Mouse (Mus musculus): ENCODE measurements around the gene Utp20. TPM values are rescaled to one million over a fixed set of nuclear protein-coding genes. Genes with fewer than 3 reads are reported as not detected.
"Not testable (repeated sequence)": the region's sequence is repeated elsewhere in the genome, so short reads cannot be mapped to it uniquely, and the experiment has no call there.

The Utp20 gene
- polyA plus RNA-seq, 1 experiment from 2014 or later = 4.7 TPM

- 78% methylated on average over 4 of the region's 4 CpGs for WGBS (ENCODE audit: insufficient replicate concordance)
- no peak for ATAC-seq (ENCODE audit: low read depth)
- H3K36me3 ChIP-seq (ENCODE audit: control insufficient read depth, insufficient read depth) = no peaks in the 10 kb centered on the region
- H3K27ac ChIP-seq (ENCODE audit: low read length) = no peak overlapping the region
- no peaks in the 10 kb centered on the region for H3K27me3 ChIP-seq (ENCODE audit: control insufficient read depth, insufficient read depth, low read depth, low read length)
- no peak overlapping the region for H3K9ac ChIP-seq (ENCODE audit: low read depth, low read length)
- H3K4me1 ChIP-seq (ENCODE audit: control insufficient read depth, low read depth, low read length) = no peaks in the 10 kb centered on the region
- H3K4me2 ChIP-seq (ENCODE audit: low read depth, low read length) = no peak overlapping the region
- H3K9me3 ChIP-seq (replicated peaks; ENCODE audit: control insufficient read depth, low read length) = no peaks in the 10 kb centered on the region
- no peak overlapping the region for H3K4me3 ChIP-seq (ENCODE audit: low read depth, low read length)
Measured at GRCm38 (mm10) chr10:88796939-88797338, 29.7 kb downstream of the Utp20 start.

DNA sequence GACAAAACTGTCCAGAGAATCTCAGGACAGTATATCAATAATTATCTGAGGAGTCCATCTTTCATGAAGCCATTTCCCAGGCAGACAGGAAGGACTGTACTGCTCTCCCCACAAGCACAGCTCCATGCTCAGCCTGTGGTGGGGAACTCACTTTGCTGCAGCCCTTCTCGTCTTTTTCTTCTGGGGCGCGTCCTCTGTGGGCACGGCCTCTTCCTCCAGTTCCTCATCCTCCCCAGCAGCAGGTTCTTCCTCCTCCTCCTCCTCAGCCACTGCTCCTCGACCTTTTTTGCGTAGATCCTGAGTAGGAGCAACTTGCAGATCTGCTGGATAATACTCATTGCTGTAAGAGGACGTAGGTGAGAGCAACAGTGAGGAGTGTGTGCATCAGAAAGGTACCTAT, 31.4 kb downstream of the Utp20 start:
- 58% methylated on average over 7 of the region's 7 CpGs for WGBS (ENCODE audit: insufficient replicate concordance)
- Histone ChIP-seq H3K27me3 (ENCODE audit: control insufficient read depth, insufficient read depth, low read depth, low read length) (no peaks in the 10 kb centered on the region), H3K36me3 (ENCODE audit: control insufficient read depth, insufficient read depth) (no peaks in the 10 kb centered on the region), H3K4me2 (ENCODE audit: low read depth, low read length) (no peak overlapping the region), H3K9me3 (replicated peaks; ENCODE audit: control insufficient read depth, low read length) (no peaks in the 10 kb centered on the region), H3K27ac (ENCODE audit: low read length) (no peak overlapping the region), H3K4me3 (ENCODE audit: low read depth, low read length) (no peak overlapping the region), H3K9ac (ENCODE audit: low read depth, low read length) (no peak overlapping the region), H3K4me1 (ENCODE audit: control insufficient read depth, low read depth, low read length) (no peaks in the 10 kb centered on the region)
- ATAC-seq (ENCODE audit: low read depth) = no peak

- no peak overlapping the region for H3K4me3 ChIP-seq (ENCODE audit: low read depth, low read length)
- no peaks in the 10 kb centered on the region for H3K36me3 ChIP-seq (ENCODE audit: control insufficient read depth, insufficient read depth)
- WGBS (ENCODE audit: insufficient replicate concordance) = 73% methylated on average over 8 of the region's 8 CpGs
- H3K27me3 ChIP-seq (ENCODE audit: control insufficient read depth, insufficient read depth, low read depth, low read length) = no peaks in the 10 kb centered on the region
- H3K4me1 ChIP-seq (ENCODE audit: control insufficient read depth, low read depth, low read length) = no peaks in the 10 kb centered on the region
- no peak overlapping the region for H3K9ac ChIP-seq (ENCODE audit: low read depth, low read length)
- H3K27ac ChIP-seq (ENCODE audit: low read length) = no peak overlapping the region
- H3K9me3 ChIP-seq (replicated peaks; ENCODE audit: control insufficient read depth, low read length) = no peaks in the 10 kb centered on the region
- no peak overlapping the region for H3K4me2 ChIP-seq (ENCODE audit: low read depth, low read length)
- no peak for ATAC-seq (ENCODE audit: low read depth)
Measured at GRCm38 (mm10) chr10:88794606-88795005, 32.0 kb downstream of the Utp20 start.

- Histone ChIP-seq H3K9me3 (replicated peaks; ENCODE audit: control insufficient read depth, low read length) (no peaks in the 10 kb centered on the region), H3K4me2 (ENCODE audit: low read depth, low read length) (no peak overlapping the region), H3K27me3 (ENCODE audit: control insufficient read depth, insufficient read depth, low read depth, low read length) (no peaks in the 10 kb centered on the region), H3K4me3 (ENCODE audit: low read depth, low read length) (no peak overlapping the region), H3K4me1 (ENCODE audit: control insufficient read depth, low read depth, low read length) (no peaks in the 10 kb centered on the region), H3K36me3 (ENCODE audit: control insufficient read depth, insufficient read depth) (no peaks in the 10 kb centered on the region), H3K9ac (ENCODE audit: low read depth, low read length) (no peak overlapping the region), H3K27ac (ENCODE audit: low read length) (no peak overlapping the region)
- ATAC-seq (ENCODE audit: low read depth) = no peak
Measured at GRCm38 (mm10) chr10:88793671-88794070, 32.9 kb downstream of the Utp20 start.

- ATAC-seq (ENCODE audit: low read depth) = no peak
- no peak overlapping the region for H3K9ac ChIP-seq (ENCODE audit: low read depth, low read length)
Measured at GRCm38 (mm10) chr10:88784513-88784931, 42.1 kb downstream of the Utp20 start.

DNA sequence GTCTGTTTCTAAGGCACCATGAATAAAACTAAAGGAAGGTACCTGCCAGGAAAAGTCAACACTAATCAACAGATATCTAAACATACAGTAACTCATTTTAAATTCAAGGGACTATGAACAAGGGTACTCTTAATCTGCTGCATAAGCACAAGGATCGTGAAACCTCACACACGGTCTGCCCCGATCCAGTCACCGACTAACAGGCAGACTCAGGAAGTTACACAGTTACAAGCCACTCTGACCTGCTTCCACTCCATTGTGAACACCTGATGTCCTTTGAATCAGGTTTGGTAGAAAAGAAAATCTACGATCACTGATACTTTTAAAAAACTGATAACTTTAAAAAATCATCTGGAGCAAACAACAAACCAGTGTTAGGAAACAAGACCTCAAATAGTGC, 42.7 kb downstream of the Utp20 start:
- Histone ChIP-seq H3K9ac (ENCODE audit: low read depth, low read length) (no peak overlapping the region), H3K27ac (ENCODE audit: low read length) (no peak overlapping the region), H3K36me3 (ENCODE audit: control insufficient read depth, insufficient read depth) (no peaks in the 10 kb centered on the region; the same call in none of the 2 replicates), H3K27me3 (ENCODE audit: control insufficient read depth, insufficient read depth, low read depth, low read length) (no peaks in the 10 kb centered on the region), H3K4me2 (ENCODE audit: low read depth, low read length) (no peak overlapping the region), H3K9me3 (replicated peaks; ENCODE audit: control insufficient read depth, low read length) (no peaks in the 10 kb centered on the region), H3K4me3 (ENCODE audit: low read depth, low read length) (no peak overlapping the region), H3K4me1 (ENCODE audit: control insufficient read depth, low read depth, low read length) (no peaks in the 10 kb centered on the region)
- 81% methylated on average over 5 of the region's 5 CpGs for WGBS (ENCODE audit: insufficient replicate concordance)
- ATAC-seq (ENCODE audit: low read depth) = no peak

More at GRCm38 (mm10) chr10:88784513-88784931, 42.1 kb downstream of the Utp20 start:
- Histone ChIP-seq H3K4me3 (ENCODE audit: low read depth, low read length) (no peak overlapping the region), H3K27ac (ENCODE audit: low read length) (no peak overlapping the region), H3K36me3 (ENCODE audit: control insufficient read depth, insufficient read depth) (no peaks in the 10 kb centered on the region; the same call in none of the 2 replicates), H3K4me1 (ENCODE audit: control insufficient read depth, low read depth, low read length) (no peaks in the 10 kb centered on the region), H3K9me3 (replicated peaks; ENCODE audit: control insufficient read depth, low read length) (no peaks in the 10 kb centered on the region), H3K4me2 (ENCODE audit: low read depth, low read length) (no peak overlapping the region), H3K27me3 (ENCODE audit: control insufficient read depth, insufficient read depth, low read depth, low read length) (no peaks in the 10 kb centered on the region)
- WGBS (ENCODE audit: insufficient replicate concordance) = 70% methylated on average over 5 of the region's 5 CpGs

DNA sequence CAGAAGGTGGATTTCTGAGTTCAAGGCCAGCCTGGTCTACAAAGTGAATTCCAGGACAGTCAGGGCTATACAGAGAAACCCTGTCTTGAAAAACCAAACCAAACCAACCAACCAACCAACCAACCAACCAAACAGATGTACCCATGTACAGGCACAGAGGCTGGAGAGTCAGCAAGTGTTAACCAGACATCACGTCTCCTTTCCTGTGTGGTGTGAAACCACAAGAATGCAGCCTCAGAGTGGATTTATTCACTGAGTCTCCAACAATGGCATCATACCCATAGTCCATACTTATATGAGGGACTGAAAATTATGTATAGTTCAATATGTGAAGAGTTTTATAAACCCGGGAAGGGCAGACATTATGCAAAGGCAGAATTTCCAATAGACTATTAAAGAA, 43.5 kb downstream of the Utp20 start:
- not testable (repeated sequence) for H3K9ac ChIP-seq (ENCODE audit: low read depth, low read length); H3K4me1 ChIP-seq (ENCODE audit: control insufficient read depth, low read depth, low read length)
- WGBS (ENCODE audit: insufficient replicate concordance) = 60% methylated on average over 2 of the region's 2 CpGs

GRCm38 (mm10) chr10:88780716-88781115, 45.9 kb downstream of the Utp20 start:
- Histone ChIP-seq H3K9me3 (replicated peaks; ENCODE audit: control insufficient read depth, low read length) (no peaks in the 10 kb centered on the region), H3K4me2 (ENCODE audit: low read depth, low read length) (no peak overlapping the region), H3K36me3 (ENCODE audit: control insufficient read depth, insufficient read depth) (no peaks in the 10 kb centered on the region; the same call in 1 of the 2 replicates), H3K27ac (ENCODE audit: low read length) (no peak overlapping the region), H3K4me1 (ENCODE audit: control insufficient read depth, low read depth, low read length) (no peaks in the 10 kb centered on the region), H3K4me3 (ENCODE audit: low read depth, low read length) (no peak overlapping the region), H3K9ac (ENCODE audit: low read depth, low read length) (no peak overlapping the region), H3K27me3 (ENCODE audit: control insufficient read depth, insufficient read depth, low read depth, low read length) (no peaks in the 10 kb centered on the region)
- 64% methylated on average over 4 of the region's 4 CpGs for WGBS (ENCODE audit: insufficient replicate concordance)
- no peak for ATAC-seq (ENCODE audit: low read depth)

More for the DNA sequence above, 43.5 kb downstream of the Utp20 start:
- H3K4me2 ChIP-seq (ENCODE audit: low read depth, low read length); H3K27ac ChIP-seq (ENCODE audit: low read length); H3K27me3 ChIP-seq (ENCODE audit: control insufficient read depth, insufficient read depth, low read depth, low read length); ATAC-seq (ENCODE audit: low read depth); H3K9me3 ChIP-seq (replicated peaks; ENCODE audit: control insufficient read depth, low read length); H3K36me3 ChIP-seq (ENCODE audit: control insufficient read depth, insufficient read depth); H3K4me3 ChIP-seq (ENCODE audit: low read depth, low read length): not testable (repeated sequence)

DNA sequence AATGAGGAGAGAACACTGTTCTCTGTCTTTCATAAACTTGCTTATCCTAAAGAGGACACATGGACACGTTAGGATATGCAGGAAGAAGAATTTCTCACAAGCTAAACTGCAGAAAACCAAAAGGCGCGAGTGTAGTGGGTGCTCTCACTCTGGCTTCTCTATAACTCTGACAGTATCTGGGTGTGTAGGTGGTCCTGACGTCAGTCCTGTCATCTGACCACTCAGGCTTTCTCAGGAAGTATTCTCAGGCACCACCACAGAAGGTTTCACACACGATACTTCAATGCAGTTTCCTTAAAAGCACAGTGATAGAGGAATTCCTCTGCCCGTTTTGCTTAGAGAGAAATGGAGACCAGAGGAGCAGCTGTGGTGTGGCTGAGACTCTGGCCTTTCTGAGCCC, 50.4 kb downstream of the Utp20 start:
- H3K27ac ChIP-seq (ENCODE audit: low read length) = no peak overlapping the region
- ATAC-seq (ENCODE audit: low read depth) = no peak
- H3K4me2 ChIP-seq (ENCODE audit: low read depth, low read length) = no peak overlapping the region
- 70% methylated on average over 6 of the region's 6 CpGs for WGBS (ENCODE audit: insufficient replicate concordance)
- H3K4me1 ChIP-seq (ENCODE audit: control insufficient read depth, low read depth, low read length) = no peaks in the 10 kb centered on the region
- H3K36me3 ChIP-seq (ENCODE audit: control insufficient read depth, insufficient read depth) = no peaks in the 10 kb centered on the region; the same call in 1 of the 2 replicates
- H3K9me3 ChIP-seq (replicated peaks; ENCODE audit: control insufficient read depth, low read length) = no peaks in the 10 kb centered on the region
- no peak overlapping the region for H3K4me3 ChIP-seq (ENCODE audit: low read depth, low read length)
- H3K27me3 ChIP-seq (ENCODE audit: control insufficient read depth, insufficient read depth, low read depth, low read length) = no peaks in the 10 kb centered on the region
- no peak overlapping the region for H3K9ac ChIP-seq (ENCODE audit: low read depth, low read length)
